Mouse (Mus musculus) granulocyte monocyte progenitor cell, adult 5-6 weeks (primary cell): Measurements from ENCODE around the gene Fhl1. TPM values are rescaled to one million over a fixed set of nuclear protein-coding genes. Genes with fewer than 3 reads are reported as not detected.
A peak's percentile ranks its signal among the peaks of the same experiment; 100 is the strongest.

ENCODE experiments used
- ATAC-seq: replicated peaks from 2 replicates; pipeline ENCODE4 v1.8.0; 2016; ENCODE audit warnings: mild to moderate bottlenecking, moderate TSS enrichment, inconsistent platforms; ENCODE audit not compliant: poor library complexity, severe bottlenecking
- total RNA-seq, 2 experiments: library from RNA; stranded (forward) in 1 of 2; stranded (reverse) in 1 of 2; fragments of 200-712, 200-1000 nt in 1 of 2; fragments of >200 nt in 1 of 2; fragmentation: Nextera tagmentation in 1 of 2; gene quantifications; 2 replicates each; pipeline ENCODE4 v1.2.3; 2014 to 2017

Gene Fhl1
- total RNA-seq, 2 experiments from 2014 or later, result not detected

GRCm38 (mm10) chrX:56751536-56751935 lies 19.9 kb downstream of the Fhl1 start:
- no peak for ATAC-seq

GRCm38 (mm10) chrX:56752144-56752543 lies 20.6 kb downstream of the Fhl1 start:
- no peak for ATAC-seq

- no peak for ATAC-seq
Observed at GRCm38 (mm10) chrX:56753317-56754289, 22.0 kb downstream of the Fhl1 start.

DNA sequence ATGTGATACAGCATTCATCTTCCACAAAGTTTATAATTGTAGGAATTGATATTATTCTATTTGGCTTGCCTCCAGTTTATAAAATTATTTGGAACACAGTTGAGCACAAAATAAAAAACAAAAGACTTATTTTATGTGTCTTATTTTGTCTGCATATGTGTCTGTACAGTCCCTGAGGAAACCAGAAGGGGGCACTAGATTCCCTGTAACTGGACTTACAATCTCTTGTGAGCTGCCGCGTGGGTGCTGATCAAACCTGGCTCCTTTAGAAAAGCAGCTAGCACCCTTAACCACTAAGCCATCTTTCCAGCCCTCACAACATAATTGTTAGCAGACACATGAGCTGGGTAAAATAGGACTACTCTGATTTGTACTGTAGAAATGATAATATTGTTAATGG lies 24.1 kb downstream of the Fhl1 start:
- ATAC-seq, result peak; percentile 73

DNA sequence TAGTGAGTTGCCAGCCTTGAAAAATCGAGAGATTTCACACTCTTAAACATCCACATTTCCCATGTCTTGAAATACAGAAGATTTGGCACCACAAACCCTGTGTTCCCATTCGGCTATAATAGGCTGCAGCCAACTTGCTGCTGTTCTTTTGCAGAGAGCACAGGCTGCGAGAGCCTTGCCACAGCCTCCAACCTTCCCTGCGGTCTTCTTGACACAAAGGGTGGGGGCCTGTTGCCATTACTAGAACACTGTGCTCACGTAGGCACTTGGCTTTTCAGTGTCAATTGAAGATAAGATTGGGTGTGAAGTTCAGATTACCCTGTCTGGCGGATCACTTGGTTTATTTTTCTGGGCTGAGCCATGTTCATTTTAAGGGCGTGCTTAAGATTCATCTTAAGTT lies 24.8 kb downstream of the Fhl1 start:
- ATAC-seq, result no peak

DNA sequence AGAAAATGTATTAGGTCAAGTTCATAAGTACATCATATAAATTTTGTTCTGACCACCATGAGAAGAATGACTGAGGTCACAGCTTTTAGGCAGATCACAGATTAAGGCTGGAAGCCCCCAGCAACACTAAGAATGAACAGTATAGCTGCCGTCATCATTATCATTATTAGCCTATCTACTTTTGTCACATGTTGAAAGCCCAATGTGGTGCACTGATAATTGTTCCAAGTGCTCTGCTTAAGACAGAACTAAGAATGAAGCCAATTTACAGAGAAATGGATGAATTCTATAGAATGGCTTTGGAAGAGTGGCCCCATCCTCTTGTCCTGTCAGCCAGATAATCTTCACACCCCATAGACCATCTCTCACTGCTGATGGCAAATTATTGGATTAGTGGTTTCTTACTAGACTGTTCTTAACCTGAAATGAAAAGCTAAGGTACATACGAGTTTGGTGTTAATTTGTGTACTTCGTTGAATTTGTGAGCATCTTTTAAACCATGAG lies 28.7 kb downstream of the Fhl1 start:
- no peak for ATAC-seq

GRCm38 (mm10) chrX:56769838-56770237 lies 38.3 kb downstream of the Fhl1 start:
- ATAC-seq, result no peak

DNA sequence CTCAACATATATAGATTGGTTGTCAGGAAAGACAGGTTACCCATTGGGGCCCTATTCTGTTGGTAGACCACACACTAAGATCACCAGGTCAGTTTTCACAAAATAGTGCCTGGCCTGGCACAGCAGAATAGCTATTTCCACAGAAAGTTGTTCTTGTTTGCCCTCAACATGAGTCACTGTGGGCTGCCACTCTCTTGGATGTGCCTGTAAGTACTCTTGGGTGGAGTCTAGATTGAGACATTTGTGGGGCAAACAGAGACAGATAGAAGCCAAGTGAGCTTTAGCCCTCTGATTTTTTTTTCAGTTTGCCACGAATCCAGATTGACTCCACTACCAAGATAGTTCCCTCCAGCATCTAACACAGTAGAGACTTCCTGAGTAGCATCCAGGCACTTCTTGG lies 40.2 kb downstream of the Fhl1 start:
- no peak for ATAC-seq

DNA sequence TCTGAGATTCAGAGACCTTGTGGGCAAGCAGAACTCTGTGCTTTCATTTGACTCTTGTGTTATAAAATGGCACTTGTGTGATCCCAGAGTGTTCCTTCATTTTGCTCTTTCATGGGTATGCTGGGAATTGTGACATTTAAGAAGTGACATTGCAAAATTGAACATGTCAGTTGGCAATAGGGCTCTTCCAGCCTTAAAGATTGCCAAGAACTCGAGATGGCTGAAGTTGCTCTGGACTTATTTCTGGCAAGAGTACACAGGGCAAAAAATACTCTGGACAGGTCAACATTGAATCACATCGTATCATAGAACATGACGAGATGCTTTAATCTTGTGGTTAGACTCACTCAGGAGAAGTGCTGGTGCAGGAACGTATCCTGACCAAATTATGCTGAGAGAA lies 41.7 kb downstream of the Fhl1 start:
- no peak for ATAC-seq

DNA sequence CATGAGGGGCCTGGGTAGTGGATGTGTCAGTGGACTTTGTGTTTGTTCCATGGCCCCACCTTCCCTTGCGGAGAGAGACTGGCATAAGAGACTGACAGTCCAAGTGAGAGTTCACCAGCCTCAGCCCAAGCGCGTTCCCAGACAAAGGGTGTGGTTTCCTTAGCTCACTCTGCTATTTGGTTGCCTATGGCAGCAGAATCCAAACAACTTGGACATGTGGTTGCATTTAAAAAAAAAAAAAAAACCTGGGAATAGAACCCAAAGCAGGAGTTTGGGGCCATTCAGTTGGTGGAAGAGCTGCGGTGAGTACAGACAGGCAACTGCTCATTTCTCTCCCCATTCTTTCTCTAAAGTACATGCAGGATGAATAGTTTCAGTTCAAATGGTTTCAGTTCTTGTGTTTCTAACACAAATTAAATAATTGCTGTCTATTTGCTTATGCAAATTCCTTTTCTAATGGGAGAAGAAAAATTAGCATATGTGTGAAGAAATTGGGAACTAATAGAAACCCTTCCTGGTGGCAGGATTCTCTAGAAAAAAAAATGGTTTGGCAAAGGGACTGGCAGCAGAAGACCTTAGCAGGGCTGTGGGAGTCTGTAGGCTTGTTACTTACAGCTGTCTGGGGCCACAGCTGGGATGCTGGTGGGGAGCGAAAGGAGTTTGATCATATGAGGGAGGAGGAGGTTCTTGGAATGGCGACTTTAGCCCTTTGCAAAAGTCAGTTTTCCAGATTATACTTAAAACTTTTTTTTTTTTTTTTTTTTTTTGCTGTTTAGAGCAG lies 54.9 kb downstream of the Fhl1 start:
- ATAC-seq, result no peak

- no peak for ATAC-seq
Observed at GRCm38 (mm10) chrX:56787486-56787885, 55.9 kb downstream of the Fhl1 start.

DNA sequence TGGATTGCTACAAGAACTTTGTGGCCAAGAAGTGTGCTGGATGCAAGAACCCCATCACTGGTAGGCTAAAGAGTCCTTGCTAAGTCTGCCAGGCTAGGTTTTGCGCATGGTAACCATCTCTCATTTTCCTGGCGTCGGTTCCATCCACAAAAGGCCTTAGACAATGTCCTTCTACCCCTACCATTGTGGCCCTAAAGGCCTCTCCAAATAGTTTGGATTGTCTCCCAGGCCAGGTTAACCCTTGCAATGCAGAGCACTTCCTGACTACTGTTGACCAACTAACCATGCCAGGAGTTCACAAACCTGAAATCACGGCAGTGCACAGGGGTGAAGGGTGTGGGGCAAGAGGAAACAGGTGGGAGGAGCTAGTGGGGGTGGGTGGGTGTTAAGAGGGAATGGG lies 59.0 kb downstream of the Fhl1 start:
- ATAC-seq, result no peak

DNA sequence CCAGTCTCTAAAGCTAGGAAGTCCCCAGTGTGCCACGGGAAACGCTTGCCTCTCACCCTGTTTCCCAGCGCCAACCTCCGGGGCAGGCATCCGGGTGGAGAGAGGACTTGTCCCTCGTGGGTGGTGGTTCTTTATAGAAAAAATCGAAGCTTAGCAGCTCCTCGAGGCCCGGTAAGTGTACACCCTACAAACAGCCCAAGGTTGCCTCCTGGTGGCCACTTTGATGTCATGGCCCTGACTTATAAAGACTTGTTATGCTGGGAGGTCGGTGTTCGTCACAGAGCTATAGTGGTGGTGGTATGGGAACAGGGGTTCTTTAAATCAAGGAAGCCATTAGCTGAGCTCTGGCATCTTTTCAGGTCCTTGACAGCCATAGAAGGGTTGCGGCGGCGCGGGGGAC lies 59.7 kb downstream of the Fhl1 start:
- peak; percentile 56 for ATAC-seq

DNA sequence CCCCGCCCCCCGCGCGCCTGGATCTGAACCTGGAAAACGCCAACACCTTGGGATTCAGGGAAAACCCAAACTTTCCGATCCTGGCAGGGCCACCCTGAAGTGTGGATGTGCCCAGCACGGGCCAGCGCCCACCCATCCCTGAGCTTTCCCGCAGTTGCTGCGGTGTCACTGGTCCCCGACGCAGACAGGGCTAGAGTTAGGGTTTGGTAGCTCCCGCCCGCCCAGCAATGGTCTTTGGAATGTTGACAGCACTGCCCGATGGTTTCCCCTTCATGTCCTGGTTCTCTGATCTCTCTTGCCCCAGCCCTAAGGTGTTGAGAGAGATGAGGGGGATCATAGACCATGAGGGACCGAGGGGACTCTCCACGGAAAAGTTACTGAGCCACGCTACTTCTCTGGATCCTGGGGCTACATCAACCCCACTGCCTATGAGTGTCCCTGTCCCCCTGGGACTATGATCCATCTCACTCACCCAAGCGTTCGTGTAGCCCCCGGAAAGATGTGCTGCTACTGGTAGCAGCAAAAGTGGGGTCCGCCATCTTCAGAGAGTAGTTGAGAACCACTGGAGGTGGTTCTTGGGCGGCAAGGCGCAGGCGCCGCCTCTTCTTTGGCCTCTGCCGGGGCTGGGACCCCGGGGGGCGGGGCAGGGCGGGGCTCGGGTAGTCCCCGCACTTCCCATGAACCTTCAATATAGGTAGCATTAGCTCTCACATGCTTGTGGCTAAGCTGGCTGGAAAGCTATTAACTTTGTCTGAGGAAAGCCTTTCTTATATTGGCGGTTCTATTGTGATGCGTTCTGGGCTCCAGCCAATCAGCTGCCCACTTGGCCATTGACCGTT lies 90.4 kb downstream of the Fhl1 start, which contains the start of gene Map7d3:
Gene Map7d3 (minus strand): TSS at position 562 of the 839 bp plus-strand sequence.
- ATAC-seq, result peak; percentile 87

GRCm38 (mm10) chrX:56827492-56827891 lies 95.9 kb downstream of the Fhl1 start:
- peak; percentile 98 for ATAC-seq

DNA sequence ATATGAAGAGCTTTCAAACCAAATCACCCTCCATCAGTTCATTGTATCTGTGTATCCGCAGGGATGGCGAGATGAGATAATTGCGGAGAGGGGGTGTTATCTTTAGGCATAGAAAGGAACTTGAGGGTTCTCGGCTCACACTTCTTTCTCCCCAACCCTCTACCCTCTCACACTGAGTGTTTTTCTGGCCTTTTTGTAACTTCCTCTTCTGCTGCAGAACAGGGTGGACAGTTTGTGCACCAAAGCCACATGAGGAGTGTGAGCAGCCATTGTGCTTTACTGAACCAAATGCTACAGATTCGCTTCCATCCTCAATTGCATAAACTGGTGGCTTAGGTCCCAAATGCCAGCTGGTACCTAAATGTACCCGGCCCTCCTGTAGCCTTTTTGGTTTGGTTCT lies 104.3 kb downstream of the Fhl1 start:
- peak; percentile 70 for ATAC-seq

GRCm38 (mm10) chrX:56839369-56839768 lies 107.8 kb downstream of the Fhl1 start:
- ATAC-seq, result peak; percentile 56; the same call in 1 of the 2 replicates

- no peak for ATAC-seq
Observed at GRCm38 (mm10) chrX:56841255-56841654, 109.7 kb downstream of the Fhl1 start.
